Mouse (Mus musculus): Measurements from ENCODE around the gene Nsun2.

DNA sequence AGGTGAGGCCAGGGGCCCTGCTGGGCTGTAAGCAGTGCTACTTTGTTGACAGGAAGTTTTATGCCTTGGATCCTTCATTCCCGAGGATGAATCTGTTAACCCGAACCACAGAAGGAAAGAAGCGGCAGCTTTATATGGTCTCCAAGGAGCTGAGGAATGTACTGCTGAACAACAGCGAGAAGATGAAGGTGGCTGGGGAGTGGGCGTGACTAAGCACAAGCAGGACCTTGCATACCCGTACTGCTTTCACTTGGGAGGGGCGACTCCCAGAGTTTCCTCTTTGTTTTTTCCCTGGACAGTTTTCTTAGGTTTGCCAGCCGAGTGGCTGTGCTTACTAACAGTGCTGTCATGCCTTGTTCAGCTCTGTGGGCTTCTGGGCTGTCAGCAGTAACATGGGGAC lies 97.0 kb downstream of the Nsun2 start:
- TF ChIP-seq CTCF (IDR thresholded peaks at IDR 0.05; ENCODE audit: borderline replicate concordance, control insufficient read depth, extremely low read depth, insufficient read depth, low read length, poor library complexity) (no peak), POLR2A (IDR thresholded peaks at IDR 0.05; ENCODE audit: control insufficient read depth, extremely low read depth, insufficient read depth, low read length, poor library complexity) (no peak)
